Mouse (Mus musculus) heart, embryonic 13.5 days (tissue): ENCODE results near the gene Gtf2ird1. TPM values are rescaled to one million over a fixed set of nuclear protein-coding genes. Genes with fewer than 3 reads are reported as not detected.

Experiments
- ATAC-seq: fragments of 200-750 bp; cut with Nextera tagmentation; 2 replicates; pipeline ENCODE4 v1.8.0; 2017; ENCODE audit warnings: moderate TSS enrichment; ENCODE audit not compliant: insufficient number of reproducible peaks, low FRiP score, low TSS enrichment; ENCODE audit errors: extremely low read depth
- H3K27ac ChIP-seq: fragments of 300-500 bp; sonication (generic); replicated peaks from 2 replicates; pipeline ENCODE4 v1.5.1; 2015; ENCODE audit warnings: moderate library complexity, mild to moderate bottlenecking, inconsistent platforms
- H3K27me3 ChIP-seq: fragments of 300-500 bp; sonication (generic); replicated peaks from 2 replicates; pipeline ENCODE4 v1.6.1; 2015; ENCODE audit warnings: mild to moderate bottlenecking, inconsistent platforms
- H3K36me3 ChIP-seq: fragments of 300-500 bp; sonication (generic); 2 replicates; pipeline ENCODE4 v1.6.1; 2015; ENCODE audit warnings: mild to moderate bottlenecking, inconsistent platforms
- H3K4me1 ChIP-seq: fragments of 300-500 bp; sonication (generic); 2 replicates; pipeline ENCODE4 v1.6.1; 2015; ENCODE audit warnings: inconsistent platforms
- H3K4me2 ChIP-seq: fragments of 300-500 bp; sonication (generic); 2 replicates; pipeline ENCODE4 v1.6.1; 2015; ENCODE audit warnings: inconsistent platforms, mild to moderate bottlenecking, moderate library complexity
- H3K4me3 ChIP-seq: fragments of 300-500 bp; sonication (generic); 2 replicates; pipeline ENCODE4 v1.5.1; 2015; ENCODE audit warnings: moderate library complexity, mild to moderate bottlenecking, inconsistent platforms
- H3K9ac ChIP-seq: fragments of 300-500 bp; sonication (generic); 2 replicates; pipeline ENCODE4 v1.6.1; 2015; ENCODE audit warnings: inconsistent platforms, mild to moderate bottlenecking, moderate library complexity
- H3K9me3 ChIP-seq: fragments of 300-500 bp; sonication (generic); 2 replicates; pipeline ENCODE4 v1.6.1; 2016; ENCODE audit warnings: inconsistent platforms
- WGBS: fragments of 180-500 bp; shearing (Covaris S2); methylation state at CpG from one replicate; pipeline ENCODE4 v1.1.7; 2015; ENCODE audit warnings: mixed read lengths; 5-methylcytosine and 5-hydroxymethylcytosine counted together
- polyA plus RNA-seq: library from polyadenylated mRNA; unstranded; fragments of >200 nt; fragmentation: Nextera tagmentation; extraction: Ambion mirVana; gene quantifications from 2 replicates; pipeline ENCODE4 v1.2.1, GENCODE M21; 2015

Gene Gtf2ird1
- polyA plus RNA-seq, 1 experiment from 2014 or later = 53.4 TPM

- Histone ChIP-seq H3K4me2 (no peak overlapping the region), H3K4me1 (peaks cover 42% of the 10 kb centered on the region), H3K27me3 (no peaks in the 10 kb centered on the region), H3K36me3 (peaks cover 26% of the 10 kb centered on the region), H3K27ac (no peak overlapping the region), H3K9ac (no peak overlapping the region), H3K9me3 (no peaks in the 10 kb centered on the region), H3K4me3 (no peak overlapping the region)
- no peak for ATAC-seq
- 83% methylated on average over 8 of the region's 8 CpGs for WGBS
Observed at GRCm38 (mm10) chr5:134425601-134426000, 30.9 kb downstream of the Gtf2ird1 start.

- H3K27ac ChIP-seq = no peak overlapping the region
- no peak overlapping the region for H3K4me3 ChIP-seq
- H3K36me3 ChIP-seq = peaks cover 25% of the 10 kb centered on the region
- peaks cover 49% of the 10 kb centered on the region for H3K4me1 ChIP-seq
- H3K27me3 ChIP-seq = no peaks in the 10 kb centered on the region
- no peak overlapping the region for H3K4me2 ChIP-seq
- no peak overlapping the region for H3K9ac ChIP-seq
- ATAC-seq = no peak
- no peaks in the 10 kb centered on the region for H3K9me3 ChIP-seq
- 78% methylated on average over 5 of the region's 5 CpGs for WGBS
Observed at GRCm38 (mm10) chr5:134423930-134424329, 32.6 kb downstream of the Gtf2ird1 start.

- H3K27ac ChIP-seq = no peak overlapping the region
- no peak overlapping the region for H3K4me3 ChIP-seq
- H3K4me1 ChIP-seq = peaks cover 54% of the 10 kb centered on the region
- peaks cover 22% of the 10 kb centered on the region for H3K36me3 ChIP-seq
- H3K4me2 ChIP-seq = no peak overlapping the region
- no peak overlapping the region for H3K9ac ChIP-seq
- no peaks in the 10 kb centered on the region for H3K27me3 ChIP-seq
- no peak for ATAC-seq
- H3K9me3 ChIP-seq = no peaks in the 10 kb centered on the region
- WGBS = 88% methylated on average over 6 of the region's 6 CpGs
Observed at GRCm38 (mm10) chr5:134423372-134423771, 33.1 kb downstream of the Gtf2ird1 start.

GRCm38 (mm10) chr5:134422265-134422925 is 34.1 kb downstream of the Gtf2ird1 start:
- no peak overlapping the region for H3K4me3 ChIP-seq
- WGBS = 88% methylated on average over 12 of the region's 12 CpGs
- H3K27me3 ChIP-seq = no peaks in the 10 kb centered on the region
- no peak overlapping the region for H3K27ac ChIP-seq
- H3K4me1 ChIP-seq = peaks cover 56% of the 10 kb centered on the region
- no peak overlapping the region for H3K4me2 ChIP-seq
- H3K9ac ChIP-seq = no peak overlapping the region
- peaks cover 29% of the 10 kb centered on the region for H3K36me3 ChIP-seq
- no peaks in the 10 kb centered on the region for H3K9me3 ChIP-seq
- ATAC-seq = no peak

GRCm38 (mm10) chr5:134421061-134421460 is 35.5 kb downstream of the Gtf2ird1 start:
- Histone ChIP-seq H3K36me3 (peaks cover 43% of the 10 kb centered on the region), H3K27me3 (no peaks in the 10 kb centered on the region), H3K4me2 (0 out of 2 replicates have a peak overlapping the region, but pooled peaks have one; percentile 7), H3K4me1 (peaks cover 56% of the 10 kb centered on the region), H3K27ac (peak overlapping the region; percentile 84), H3K9me3 (no peaks in the 10 kb centered on the region), H3K4me3 (no peak overlapping the region), H3K9ac (peak overlapping the region; percentile 60)
- WGBS = 46% methylated on average over 9 of the region's 9 CpGs
- ATAC-seq = no peak

DNA sequence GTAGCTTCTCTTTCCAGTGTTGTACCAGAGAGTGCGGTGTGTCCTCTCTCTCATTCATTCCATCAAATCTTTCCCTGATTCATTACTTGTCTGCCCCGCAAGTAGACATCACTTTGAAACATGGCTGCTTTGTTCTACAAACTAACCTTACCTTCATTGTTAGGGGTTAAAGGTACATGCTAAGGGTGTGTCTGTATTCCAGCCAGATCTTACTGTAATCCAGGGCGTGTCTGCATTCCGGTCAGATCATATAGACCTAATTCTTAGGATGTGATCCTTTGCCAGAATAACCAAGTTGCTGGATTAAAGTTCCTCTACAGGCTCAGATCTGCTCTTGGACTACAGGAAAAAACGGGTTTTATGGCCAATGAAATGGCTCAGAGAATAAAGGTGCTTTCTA is 36.8 kb downstream of the Gtf2ird1 start:
- Histone ChIP-seq H3K4me3 (no peak overlapping the region), H3K36me3 (peaks cover 50% of the 10 kb centered on the region), H3K27me3 (no peaks in the 10 kb centered on the region), H3K4me1 (peaks cover 48% of the 10 kb centered on the region), H3K27ac (no peak overlapping the region), H3K4me2 (no peak overlapping the region), H3K9ac (no peak overlapping the region), H3K9me3 (no peaks in the 10 kb centered on the region)
- 91% methylated on average over 5 of the region's 5 CpGs for WGBS
- ATAC-seq = no peak

DNA sequence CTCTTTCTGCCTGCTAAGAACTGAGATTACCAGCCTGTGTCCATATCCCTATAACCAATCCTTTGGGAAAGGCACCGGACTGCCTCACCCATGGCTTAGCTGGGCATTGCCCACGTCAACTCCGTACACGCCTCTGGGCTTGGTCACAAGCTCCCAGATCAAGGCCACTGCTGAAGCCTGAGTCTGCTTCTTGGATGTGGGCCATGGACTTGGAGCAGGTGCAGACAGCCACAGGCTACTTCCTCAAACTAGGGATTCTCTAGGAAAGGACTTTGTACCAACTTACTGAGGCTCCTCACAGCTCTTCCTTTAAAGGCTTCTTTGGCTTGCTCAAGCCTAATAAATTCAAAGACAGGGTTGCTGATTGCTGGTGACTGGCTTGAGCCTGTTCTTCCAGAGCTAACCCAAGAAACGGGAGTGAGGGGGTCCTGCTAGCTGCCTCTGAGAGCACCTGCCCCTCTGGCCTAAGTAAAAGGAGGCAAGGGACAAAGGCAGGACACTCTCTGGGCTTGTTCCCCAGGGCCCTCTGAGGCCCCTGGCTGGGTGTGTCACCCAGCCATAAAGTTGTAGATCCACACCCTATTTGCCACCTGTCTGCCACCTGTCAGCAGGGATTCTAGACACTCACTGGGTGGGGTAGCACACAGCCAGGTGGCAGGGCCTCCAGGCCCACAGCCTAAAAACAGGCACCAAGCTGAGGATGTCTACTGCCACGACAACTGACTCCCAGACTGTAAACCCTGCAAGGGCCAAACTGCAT is 38.0 kb downstream of the Gtf2ird1 start:
- no peak overlapping the region for H3K4me2 ChIP-seq
- 88% methylated on average over 6 of the region's 6 CpGs for WGBS
- H3K36me3 ChIP-seq = peaks cover 58% of the 10 kb centered on the region

DNA sequence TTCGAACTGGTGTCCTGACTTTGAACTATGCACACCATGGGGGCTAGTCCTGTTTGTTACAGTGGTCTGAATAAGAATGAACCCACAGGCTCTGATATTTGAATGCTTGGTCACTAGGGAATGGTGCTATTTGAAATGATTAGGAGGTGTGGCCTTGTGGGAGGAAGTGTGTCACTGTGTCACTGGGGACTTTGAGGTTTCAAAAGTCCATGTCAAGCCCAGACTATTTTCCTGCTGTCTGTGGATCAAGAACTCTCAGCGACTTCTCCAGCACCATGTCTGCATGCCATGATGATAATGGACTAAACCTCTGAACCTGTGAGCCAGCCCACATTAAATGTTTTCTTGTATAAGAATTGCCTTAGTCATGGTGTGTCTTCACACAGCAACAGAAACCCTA is 44.2 kb downstream of the Gtf2ird1 start:
- Histone ChIP-seq H3K4me2 (peak overlapping the region; percentile 16; the same call in 1 of the 2 replicates), H3K9ac (peak overlapping the region; percentile 42; the same call in 1 of the 2 replicates), H3K9me3 (no peaks in the 10 kb centered on the region), H3K4me3 (no peak overlapping the region), H3K27ac (peak overlapping the region; percentile 81), H3K27me3 (no peaks in the 10 kb centered on the region), H3K36me3 (peaks cover 95% of the 10 kb centered on the region), H3K4me1 (peaks cover 14% of the 10 kb centered on the region)
- WGBS = 79% methylated on average over 2 of the region's 2 CpGs
- ATAC-seq = no peak

More for the DNA sequence above, 38.0 kb downstream of the Gtf2ird1 start:
- peak overlapping the region; percentile 12; the same call in 1 of the 2 replicates for H3K9ac ChIP-seq
- ATAC-seq = no peak
- H3K27me3 ChIP-seq = no peaks in the 10 kb centered on the region
- H3K27ac ChIP-seq = no peak overlapping the region; the same call in 1 of the 2 replicates
- H3K9me3 ChIP-seq = no peaks in the 10 kb centered on the region
- H3K4me1 ChIP-seq = peaks cover 42% of the 10 kb centered on the region
- H3K4me3 ChIP-seq = no peak overlapping the region

- Histone ChIP-seq H3K4me3 (no peak overlapping the region), H3K9me3 (no peaks in the 10 kb centered on the region), H3K4me1 (peaks cover 14% of the 10 kb centered on the region), H3K9ac (no peak overlapping the region), H3K36me3 (peaks cover 95% of the 10 kb centered on the region), H3K27me3 (no peaks in the 10 kb centered on the region), H3K4me2 (no peak overlapping the region), H3K27ac (no peak overlapping the region)
- 93% methylated on average over 7 of the region's 7 CpGs for WGBS
- no peak; the same call in 1 of the 2 replicates for ATAC-seq
Observed at GRCm38 (mm10) chr5:134410307-134410836, 46.1 kb downstream of the Gtf2ird1 start.

GRCm38 (mm10) chr5:134409606-134410306 is 46.8 kb downstream of the Gtf2ird1 start:
- H3K4me1 ChIP-seq = peaks cover 14% of the 10 kb centered on the region
- H3K27ac ChIP-seq = no peak overlapping the region
- ATAC-seq = 0 out of 2 replicates have a peak, but pooled peaks have one; percentile 20
- H3K4me3 ChIP-seq = no peak overlapping the region
- no peaks in the 10 kb centered on the region for H3K27me3 ChIP-seq
- no peaks in the 10 kb centered on the region for H3K9me3 ChIP-seq
- H3K36me3 ChIP-seq = peaks cover 95% of the 10 kb centered on the region
- H3K4me2 ChIP-seq = no peak overlapping the region
- H3K9ac ChIP-seq = no peak overlapping the region
- 93% methylated on average over 6 of the region's 6 CpGs for WGBS

DNA sequence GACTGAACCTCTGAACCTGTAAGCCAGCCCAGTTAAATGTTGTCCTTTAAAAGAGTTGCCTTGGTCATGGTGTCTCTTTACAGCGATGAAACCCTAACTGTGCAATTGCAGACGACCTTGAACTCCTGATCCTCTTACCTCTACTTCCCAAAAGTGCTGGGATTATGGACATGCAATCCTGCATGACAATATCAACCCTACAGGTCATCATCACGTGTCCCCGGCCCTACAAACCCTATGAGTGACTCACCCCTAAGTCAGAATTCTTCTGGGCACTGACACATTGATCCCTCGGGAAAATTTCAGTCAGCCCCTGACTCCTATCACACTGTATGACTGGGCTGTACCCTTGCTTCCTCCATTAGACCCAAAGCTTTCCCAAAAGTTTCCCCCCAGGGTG is 48.4 kb downstream of the Gtf2ird1 start:
- Histone ChIP-seq H3K27me3 (no peaks in the 10 kb centered on the region), H3K27ac (no peak overlapping the region), H3K36me3 (peaks cover 97% of the 10 kb centered on the region), H3K4me3 (no peak overlapping the region), H3K4me1 (peaks cover 20% of the 10 kb centered on the region), H3K4me2 (no peak overlapping the region), H3K9me3 (no peaks in the 10 kb centered on the region), H3K9ac (no peak overlapping the region)
- 84% methylated on average over 5 of the region's 5 CpGs for WGBS
- ATAC-seq = no peak
